Mouse (Mus musculus): ENCODE data around the gene Rpl23a.
"Not testable (repeated sequence)": the region's sequence is repeated elsewhere in the genome, so short reads cannot be mapped to it uniquely, and the experiment has no call there.

Rpl23a gene

DNA sequence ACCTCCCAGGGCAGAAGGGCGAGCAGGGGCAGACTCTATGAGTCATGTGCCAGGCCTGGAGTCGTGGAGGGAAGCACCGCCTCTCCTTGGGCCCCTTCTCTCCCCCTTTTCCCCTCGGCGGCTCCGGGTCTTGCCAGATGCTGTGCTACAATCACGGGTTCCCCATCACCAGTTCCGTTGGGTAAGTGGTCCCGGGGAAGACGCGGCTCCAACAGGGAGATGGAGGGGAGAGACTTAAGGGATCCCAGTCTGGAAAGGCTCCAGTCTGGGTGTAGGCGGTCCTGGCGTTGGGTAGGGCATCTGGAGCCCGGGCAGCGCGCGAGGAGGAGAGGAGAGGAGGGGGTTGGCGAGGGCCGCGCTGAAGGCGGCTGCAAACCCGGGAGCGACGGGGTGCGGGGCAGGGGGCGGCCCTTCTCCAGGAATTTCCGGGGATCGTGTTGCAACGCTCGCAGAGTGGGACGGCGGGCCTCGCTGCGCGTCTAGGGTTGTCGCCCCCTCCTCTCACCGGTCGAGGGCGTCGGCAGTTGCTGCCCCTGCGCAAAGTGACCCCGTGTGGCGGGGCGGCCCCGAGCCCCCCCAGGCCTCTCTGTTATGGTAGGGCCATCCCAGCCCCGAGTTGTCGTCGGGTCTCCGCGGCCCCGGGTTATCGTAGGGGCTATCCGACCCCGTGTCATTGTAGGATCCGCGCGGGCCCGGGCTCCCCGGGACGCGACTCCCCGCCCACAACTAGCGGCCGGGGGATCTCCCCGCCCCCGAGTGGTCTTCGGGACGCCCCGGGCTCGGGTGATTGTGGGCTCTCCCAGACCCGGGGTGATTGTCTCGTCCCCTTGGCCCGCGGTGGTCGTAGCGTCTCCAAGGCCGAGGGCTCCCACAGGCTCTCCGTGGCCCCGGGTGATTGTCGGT, 5.2 kb upstream of the Rpl23a start, which contains the start of gene Rab34:
TSS of gene Rab34 (plus strand) at position 100 of the 903 bp plus-strand sequence.
- no peak for DNase-seq (ENCODE audit: extremely low spot score, low read depth, low spot score)

DNA sequence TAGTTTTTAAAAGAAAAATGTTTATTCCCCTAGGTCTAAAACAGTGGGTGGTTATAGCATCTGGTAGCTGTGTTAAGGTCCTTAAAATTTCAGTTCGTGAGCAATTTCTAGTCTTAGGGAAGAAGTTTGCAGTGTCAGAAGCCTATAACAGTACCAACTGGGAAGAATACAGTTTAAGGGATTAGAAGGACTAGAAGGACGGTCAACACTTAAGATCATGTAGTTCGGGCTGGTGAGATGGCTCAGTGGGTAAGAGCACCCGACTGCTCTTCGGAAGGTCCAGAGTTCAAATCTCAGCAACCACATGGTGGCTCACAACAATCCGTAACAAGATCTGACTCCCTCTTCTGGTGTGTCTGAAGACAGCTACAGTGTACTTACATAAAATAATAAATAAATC, 1.3 kb upstream of the Rpl23a start:
- not testable (repeated sequence) for DNase-seq (ENCODE audit: extremely low spot score, low read depth, low spot score)

DNA sequence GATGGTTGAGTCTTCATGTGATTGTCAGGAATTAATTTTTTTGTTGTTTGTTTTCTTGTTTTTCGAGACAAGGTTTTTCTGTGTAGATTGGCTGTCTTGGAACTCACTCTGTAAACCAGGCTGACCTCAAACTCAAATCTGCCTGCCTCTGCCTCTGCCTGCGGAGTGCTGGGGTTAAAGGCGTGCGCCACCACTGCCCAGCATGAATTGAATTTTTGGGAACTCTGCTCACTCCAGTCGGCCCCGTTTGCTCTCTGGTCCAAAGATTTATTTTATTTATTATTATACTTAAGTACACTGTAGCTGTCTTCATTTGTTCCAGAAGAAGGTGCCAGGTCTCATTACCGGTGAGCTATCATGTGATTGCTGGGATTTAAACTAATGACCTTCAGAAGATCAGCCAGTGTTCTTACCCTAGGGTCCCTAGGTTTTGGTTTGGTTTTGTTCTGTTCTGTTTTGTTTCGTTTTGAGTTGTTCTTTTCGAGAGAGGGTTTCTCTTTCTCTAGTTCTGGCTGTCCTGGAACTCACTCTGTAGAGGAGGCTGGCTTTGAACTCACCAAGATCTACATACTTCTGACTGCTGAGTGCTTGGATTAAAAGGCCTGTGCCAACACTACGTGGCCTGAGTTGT, 615 bp upstream of the Rpl23a start:
- DNase-seq (ENCODE audit: extremely low spot score, low read depth, low spot score), result no peak

DNA sequence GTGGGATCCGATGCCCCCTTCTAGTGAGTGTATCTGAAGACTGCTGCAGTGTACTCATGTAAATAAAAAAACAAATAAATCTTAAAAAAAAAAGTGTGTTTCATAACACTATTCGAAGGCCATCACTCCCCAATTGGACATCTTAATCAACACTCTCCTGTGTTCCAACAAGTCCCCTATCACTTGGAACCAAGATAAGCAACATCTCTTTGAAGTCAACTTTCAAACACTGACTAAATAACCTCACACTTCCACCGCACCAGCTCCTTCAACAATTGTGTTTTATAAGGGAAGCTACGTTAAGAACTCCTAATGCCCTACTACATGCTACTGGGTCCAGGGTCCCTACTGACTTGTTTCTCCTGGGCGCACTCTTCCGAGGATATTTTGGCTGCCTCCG, 934 bp downstream of the Rpl23a start:
- no peak for DNase-seq (ENCODE audit: extremely low spot score, low read depth, low spot score)

DNA sequence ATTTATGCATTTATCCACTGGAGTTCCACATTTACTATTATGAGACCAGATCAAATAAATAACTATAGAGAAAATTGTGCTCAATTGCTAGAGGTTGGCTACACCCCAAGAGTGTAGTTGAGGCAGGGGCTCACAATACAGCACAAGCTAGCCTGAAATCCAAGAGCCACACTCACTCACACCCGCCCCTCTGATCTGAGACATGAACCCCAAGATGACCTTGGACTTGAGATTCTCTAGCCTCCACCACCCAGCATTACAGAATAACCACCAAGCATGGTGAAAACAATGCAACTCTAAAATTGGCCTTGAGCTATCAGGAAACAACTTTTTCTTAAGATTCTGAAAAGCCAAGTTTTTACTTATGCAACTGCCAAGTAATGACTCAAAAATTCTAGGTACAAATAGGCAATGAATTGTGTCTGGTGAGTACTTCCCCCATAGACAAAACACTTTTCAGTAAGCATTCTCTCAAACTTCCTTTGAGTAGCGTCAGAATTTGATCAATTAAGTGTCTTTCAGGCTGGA, 1.5 kb downstream of the Rpl23a start:
- no peak for DNase-seq (ENCODE audit: extremely low spot score, low read depth, low spot score)

DNA sequence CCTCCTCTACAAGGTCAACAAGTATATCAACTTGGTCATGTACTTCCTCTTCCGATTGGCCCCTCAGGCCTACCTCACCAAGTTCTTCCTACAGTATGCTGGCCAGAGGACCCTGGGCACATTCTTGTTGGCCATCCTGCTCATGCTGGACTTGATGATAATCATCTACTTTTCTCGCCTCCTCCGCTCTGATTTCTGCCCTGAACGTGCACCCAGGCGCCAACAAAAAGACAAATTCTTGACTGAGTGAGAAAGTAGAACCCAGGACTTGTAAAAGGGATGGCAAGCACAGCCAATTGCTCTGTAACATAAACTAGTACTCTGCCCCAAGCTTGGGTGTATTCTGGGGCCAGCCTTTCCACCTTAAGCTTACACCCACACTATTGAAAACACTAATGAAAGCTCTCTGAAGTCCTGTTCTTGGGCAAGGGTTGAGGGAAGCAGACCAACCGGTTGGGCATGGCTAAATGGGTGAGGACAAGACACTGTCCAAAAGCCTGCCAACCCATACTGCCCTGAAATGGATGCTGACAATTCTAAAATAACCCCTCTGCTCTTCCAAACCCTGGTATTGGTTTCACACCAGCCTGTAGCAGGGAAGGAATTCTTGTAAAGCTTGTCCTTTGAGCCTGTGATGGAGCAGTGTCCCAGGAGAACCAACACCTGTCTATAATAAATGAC, 3.2 kb downstream of the Rpl23a start:
- no peak for DNase-seq (ENCODE audit: extremely low spot score, low read depth, low spot score)

DNA sequence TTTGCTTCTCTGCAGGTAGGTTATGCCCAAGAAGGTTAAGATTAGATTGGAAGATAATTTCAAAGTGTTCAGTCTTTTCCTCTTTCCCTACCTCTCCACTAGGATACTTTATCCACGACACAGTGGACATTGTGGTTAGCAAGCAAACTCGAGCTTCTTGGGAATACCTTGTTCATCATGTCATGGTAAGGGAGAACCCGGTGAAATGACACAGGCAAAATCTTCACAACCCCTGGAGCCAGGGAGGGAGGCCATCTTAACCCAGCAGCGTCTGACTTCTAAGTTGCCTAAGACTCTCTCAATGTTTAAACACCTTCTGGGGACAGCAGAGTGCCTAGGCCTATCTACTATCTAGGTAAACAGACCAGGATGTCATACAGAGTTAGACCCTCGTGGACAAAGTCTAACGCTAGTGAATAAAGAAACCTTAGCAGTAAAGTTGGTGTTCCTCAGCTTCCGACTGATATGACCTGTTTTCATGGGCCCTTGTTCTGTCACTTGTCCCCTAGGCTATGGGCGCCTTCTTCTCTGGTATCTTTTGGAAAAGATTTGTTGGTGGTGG, 3.9 kb downstream of the Rpl23a start:
- DNase-seq (ENCODE audit: extremely low spot score, low read depth, low spot score), result no peak

DNA sequence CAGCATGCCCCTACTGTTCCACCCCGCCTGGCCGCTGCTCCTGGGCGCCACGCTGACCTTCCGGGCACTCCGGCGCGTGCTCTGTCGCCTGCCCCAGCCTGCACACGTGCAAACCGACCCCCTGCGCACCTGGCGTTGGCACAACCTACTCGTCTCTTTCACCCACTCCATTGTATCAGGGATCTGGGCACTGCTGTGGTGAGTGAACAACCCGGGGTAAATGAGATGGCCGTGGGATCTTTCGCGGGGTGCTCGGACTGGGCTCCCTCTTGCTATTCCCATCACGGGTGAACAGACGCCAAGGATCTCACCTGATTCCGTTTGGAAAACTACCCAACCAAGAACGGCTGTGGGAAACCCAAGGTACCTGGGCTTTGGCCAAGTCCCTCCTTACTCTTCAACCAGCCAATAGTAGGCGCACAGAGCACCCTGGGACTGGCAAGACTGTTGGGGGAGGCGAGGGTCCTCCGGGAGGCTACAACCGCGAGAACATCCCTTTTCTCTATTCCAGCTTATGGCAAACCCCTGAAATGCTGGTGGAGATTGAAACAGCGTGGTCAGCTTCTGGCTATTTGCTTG, 4.4 kb downstream of the Rpl23a start:
- no peak for DNase-seq (ENCODE audit: extremely low spot score, low read depth, low spot score)

DNA sequence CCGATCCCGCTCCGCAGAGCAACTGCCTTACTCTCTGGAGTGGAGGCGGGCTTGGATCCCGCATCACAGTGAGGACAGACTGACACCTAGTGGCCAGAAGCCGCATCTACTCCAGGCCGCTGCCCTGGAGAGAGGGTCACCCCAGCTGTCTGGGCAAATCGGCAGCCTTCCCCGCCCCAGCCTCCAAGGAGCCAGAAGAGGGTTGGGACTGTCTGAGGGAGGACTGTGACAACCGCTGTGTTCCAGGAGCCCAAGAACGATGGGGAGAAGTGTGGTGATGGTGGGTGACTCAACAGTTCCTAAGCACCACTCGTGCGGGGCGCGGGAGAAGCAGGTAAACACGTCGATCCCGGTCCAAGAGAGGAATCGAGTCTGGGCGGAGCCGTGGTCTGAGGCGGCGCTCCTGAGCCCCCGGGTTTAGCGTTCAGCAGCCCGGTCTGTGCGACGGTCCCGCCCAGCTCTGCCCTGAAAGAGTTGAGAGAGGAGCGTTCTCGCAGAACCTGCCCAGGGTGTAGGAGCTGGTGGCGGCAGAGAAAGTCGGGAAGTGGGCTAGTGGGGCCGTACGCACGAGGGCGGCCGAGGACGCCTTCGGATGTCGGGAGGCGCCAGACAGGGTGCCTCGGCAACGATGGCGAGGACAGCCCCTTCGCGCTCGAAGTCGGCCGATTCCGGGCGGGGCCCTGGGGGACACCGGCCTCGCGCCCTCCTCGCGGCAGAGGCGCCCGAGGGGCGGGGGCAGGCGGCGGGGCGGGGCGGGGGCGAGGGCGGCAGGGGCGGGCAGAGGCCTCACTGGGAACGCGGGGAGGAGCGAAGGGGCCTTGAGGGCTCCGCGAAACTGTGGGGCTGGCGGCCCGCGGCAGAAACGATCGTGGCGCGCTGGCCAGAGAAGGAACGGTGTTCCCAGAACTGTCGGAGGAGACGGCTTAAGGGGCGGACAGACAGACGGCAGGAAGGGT, 5.2 kb downstream of the Rpl23a start:
- peak; percentile 89 for DNase-seq (ENCODE audit: extremely low spot score, low read depth, low spot score)

DNA sequence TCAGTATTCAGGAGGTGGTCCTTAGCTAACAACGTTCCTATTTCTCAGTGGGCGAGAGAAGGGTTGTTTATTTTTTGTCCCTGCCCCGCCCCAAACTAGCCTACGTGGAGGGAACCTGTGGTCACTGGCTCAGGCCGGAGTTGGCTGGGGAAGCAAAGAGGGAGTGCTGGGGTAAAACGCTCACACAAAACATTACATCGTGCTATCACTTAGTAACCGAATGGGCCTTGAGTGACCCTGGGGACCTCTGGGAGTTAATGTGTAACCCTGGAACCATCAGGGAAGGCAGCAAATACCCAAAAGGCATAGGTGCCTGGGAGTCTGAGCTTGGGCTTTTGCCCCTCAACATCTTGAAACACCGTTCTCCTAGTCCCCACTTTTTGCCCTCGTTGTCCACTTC, 5.9 kb downstream of the Rpl23a start:
- no peak for DNase-seq (ENCODE audit: extremely low spot score, low read depth, low spot score)

DNA sequence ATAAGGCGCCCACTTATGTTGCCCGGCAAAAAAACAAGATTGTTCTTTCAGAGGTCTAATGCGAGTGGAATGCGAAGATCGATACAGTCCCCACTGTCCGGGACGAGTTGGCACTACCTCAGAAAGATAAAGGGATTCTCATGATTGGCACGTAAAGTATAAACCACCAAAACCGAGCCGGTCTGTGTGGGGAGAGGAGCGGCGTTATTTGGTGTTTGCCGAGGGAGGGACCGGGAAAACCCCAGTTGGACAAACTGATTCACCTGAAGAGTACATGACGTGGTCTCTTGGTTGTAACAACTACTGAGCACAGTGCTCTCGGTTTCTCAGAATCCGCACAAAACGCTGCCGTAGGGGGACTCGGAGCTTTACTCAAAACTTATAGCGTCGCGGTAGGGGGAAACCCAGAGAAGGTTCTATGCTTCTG, 6.5 kb downstream of the Rpl23a start:
- no peak for DNase-seq (ENCODE audit: extremely low spot score, low read depth, low spot score)

DNA sequence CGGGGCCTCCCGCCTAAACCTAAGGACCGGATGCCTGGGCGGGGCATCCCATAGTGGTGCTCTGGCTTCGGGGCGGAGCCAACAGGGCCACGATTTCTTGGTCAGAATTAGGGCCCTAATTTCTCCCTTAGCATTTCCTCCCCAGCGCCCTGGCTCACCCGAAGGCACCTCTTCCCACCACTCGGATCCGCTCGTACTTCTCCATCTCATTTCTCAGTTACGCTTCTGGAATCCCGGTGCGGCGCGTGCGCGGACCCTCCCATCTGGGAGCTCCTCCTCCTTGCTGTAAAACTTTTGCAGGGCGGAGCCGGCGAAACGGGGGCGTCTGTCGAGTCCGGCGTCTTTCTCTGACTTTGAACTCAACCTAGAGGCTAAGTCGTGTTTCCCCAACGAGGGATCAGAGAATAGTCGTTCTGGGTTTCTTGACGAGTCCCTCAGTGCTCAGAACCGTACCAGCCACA, 7.0 kb downstream of the Rpl23a start, which contains the start of the genes Nek8 and Tlcd1:
TSS of gene Nek8 (minus strand) at position 274 of the 461 bp plus-strand sequence.
TSS of gene Tlcd1 (plus strand) at position 310 of the 461 bp plus-strand sequence.
- DNase-seq (ENCODE audit: extremely low spot score, low read depth, low spot score), result no peak

DNA sequence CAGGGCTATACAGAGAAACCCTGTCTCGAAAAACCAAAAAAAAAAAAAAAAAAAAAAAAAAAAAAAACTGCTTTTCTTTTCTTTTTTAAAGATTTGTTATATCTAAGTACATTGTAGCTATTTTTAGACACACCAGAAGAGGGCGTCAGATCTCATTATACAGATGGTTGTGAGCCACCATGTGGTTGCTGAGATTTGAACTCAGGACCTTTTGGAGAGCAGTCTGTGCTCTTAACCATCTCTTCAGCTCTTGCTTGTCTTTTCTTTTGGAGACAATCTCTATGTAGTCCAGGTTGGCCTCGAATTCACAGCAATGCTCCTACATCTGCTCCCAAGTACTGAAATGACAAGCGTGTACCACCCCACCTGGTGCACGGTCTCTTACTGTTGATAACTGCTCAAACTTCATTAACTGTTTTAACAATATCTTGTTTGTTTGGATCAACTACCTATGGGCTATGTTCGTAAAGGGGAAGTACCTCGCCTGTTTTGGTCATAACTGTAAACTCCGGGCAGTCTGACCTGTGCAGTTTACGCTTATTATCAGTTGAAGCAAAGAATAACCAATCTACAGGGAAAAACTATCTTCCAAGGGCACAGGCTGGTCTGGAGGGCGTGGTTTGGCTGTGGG, 7.5 kb downstream of the Rpl23a start:
- no peak for DNase-seq (ENCODE audit: extremely low spot score, low read depth, low spot score)

DNA sequence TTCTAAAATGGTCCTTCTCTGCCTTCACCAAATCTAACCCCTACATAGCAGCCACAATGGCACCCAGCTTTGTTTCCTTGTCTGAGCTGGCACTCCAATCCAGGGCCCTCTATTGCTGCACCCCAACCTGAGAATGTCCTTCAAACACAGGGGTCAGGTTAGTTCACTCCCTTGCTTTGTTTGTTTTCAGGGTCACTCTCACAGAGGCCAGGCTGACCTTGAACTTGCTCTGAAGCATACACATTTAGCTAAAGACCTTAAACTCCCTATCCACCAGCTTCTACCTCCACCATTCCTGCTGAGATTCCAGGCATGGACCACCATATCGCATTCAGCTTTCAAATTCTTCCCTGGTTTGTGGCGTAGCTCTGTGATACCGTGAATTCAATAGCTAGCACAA, 8.9 kb downstream of the Rpl23a start:
- no peak for DNase-seq (ENCODE audit: extremely low spot score, low read depth, low spot score)

DNA sequence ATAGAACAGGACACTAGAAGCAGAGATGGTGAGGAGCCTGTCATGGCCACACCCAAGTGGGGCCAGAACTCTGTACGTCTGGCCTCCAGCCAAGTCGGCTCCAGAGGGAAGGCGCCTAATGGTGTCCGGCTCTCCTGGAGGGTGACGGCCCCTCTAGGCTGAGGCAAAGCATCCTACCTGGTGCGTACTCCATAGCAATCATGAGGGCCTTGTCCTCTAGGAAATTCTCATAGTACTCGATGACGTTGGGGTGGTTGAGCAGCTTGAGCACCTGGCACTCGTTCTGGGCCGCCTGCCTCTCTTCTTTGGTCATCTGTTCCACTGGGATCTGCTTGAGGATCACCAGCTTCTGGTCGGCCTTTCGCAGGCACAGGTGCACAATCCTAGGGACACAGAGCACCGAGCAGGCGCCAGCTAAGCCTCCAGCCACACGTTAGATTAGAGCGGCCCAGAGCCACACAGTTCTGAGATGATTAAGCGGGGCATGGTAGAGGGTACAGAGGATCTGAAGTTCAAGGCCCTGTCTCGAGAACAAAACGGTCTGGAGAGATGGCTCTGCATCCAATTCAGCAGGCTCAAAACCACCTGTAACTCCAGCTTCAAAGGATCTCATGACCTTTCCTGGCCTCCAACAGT, 10.5 kb downstream of the Rpl23a start:
- DNase-seq (ENCODE audit: extremely low spot score, low read depth, low spot score), result no peak

DNA sequence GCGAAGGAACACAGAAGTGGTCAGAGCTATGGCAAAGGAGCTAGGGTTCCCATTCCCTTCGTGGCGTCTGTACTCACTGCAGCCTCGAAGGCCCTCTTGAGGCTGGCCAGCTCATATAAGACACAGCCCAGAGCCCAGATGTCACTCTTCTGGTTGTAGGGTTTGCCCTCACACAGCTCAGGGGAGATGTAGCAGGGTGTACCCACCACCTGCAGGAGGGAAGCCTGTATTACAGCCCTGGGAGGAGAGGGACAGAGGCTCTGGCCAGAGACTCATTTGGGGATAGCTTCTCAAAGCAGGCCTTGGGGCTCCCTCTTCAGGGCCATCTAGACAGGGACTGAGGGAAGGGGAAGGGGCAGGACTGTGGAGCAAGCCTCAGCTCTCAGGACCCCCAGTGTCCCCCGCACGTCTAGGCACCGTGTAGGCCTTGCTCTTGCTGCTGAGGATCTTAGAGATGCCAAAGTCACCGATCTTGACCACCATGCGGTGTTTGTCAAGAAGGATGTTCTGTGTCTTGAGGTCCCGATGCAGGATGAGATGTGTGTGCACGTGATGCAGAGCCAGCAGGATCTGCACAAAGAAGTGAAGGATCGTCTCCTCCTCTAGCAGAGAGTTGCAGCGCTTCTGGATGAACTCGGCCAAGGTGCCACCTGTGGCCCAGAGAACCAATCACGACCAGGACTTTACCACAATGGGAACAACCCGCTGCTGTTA, 11.2 kb downstream of the Rpl23a start:
- no peak for DNase-seq (ENCODE audit: extremely low spot score, low read depth, low spot score)

DNA sequence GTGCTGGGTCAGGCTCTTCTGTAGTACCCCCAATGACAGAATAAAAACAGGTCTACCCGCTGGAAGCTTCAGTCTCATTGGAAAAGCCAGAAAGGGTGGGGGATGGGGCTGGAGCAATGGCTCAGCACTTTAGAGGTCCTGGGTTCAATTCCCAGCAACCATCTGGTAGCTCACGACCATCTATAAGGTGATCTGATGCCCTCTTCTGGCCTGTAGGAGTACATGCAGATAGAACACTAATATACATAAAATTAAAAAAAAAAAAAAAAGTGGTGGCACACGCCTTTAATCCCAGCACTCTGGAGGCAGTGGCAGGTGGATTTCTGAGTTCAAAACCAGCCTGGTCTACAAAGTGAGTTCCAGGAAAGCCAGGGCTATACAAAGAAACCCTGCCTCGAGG, 12.1 kb downstream of the Rpl23a start:
- DNase-seq (ENCODE audit: extremely low spot score, low read depth, low spot score), result no peak

DNA sequence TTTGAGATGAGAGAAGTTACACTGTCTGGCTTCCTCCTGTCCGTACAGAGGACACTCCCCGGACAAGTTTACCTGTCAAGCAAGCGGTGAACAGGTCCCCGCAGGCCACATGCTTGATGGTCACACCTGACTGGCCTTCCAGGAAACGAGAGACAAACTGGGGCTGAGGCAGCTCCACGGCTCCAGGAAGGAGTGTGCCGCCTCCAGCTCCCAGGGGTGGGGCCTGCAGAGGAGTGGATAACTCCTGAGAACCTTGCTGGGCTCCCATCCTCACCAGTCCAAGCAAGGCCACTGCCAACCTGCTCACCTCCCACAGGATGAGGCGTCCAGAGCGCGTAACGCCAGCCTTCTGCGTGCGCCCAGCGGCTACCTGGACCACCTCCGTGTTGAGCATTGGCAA, 13.1 kb downstream of the Rpl23a start:
- no peak for DNase-seq (ENCODE audit: extremely low spot score, low read depth, low spot score)

Measured in hindlimb bud, embryonic 11.5 days (tissue).